Mouse (Mus musculus) CH12.LX (cell line): ENCODE measurements at regions not wholly inside any gene's neighbourhood (a gene's known extent, or its start where the extent isn't known, plus 50 kb on each side); places are given as distances from the start of the nearest gene placed in this dataset.

ENCODE experiments used
- DNase-seq: peaks from one replicate; pipeline ENCODE4 v3.0.0-alpha.2; 2013; ENCODE audit errors: extremely low read depth
- H3K27ac ChIP-seq: 2 replicates; pipeline ENCODE4 v1.5.1; 2012; ENCODE audit warnings: low read depth, mild to moderate bottlenecking, control low read depth, moderate library complexity; ENCODE audit not compliant: insufficient read depth
- H3K27me3 ChIP-seq: replicated peaks from 2 replicates; pipeline ENCODE3; 2012; ENCODE audit warnings: inconsistent platforms
- H3K36me3 ChIP-seq, 2 experiments: replicated peaks in 1 of 2; 2 replicates each; pipeline versions ENCODE3 to v1.6.1; 2012; ENCODE audit warnings: inconsistent platforms in 1 of 2, low read length in 1 of 2, mild to moderate bottlenecking in 1 of 2, mixed read lengths in 1 of 2, moderate library complexity in 1 of 2; ENCODE audit not compliant: control insufficient read depth in 1 of 2, insufficient read depth in 1 of 2
- H3K4me1 ChIP-seq, 2 experiments: 2 replicates each; pipeline ENCODE4 v1.6.1; 2012; ENCODE audit warnings: inconsistent platforms in 1 of 2, moderate library complexity in 1 of 2; ENCODE audit not compliant: insufficient read depth in 2 of 2, control insufficient read depth in 1 of 2
- H3K4me2 ChIP-seq: 2 replicates; pipeline ENCODE4 v1.6.1; 2012; ENCODE audit warnings: low read depth, mild to moderate bottlenecking, control low read depth; ENCODE audit not compliant: poor library complexity, insufficient read depth, severe bottlenecking
- H3K4me3 ChIP-seq, 3 experiments: fragments of 150-350 bp in 1 of 3; sonication (generic) in 1 of 3; replicated peaks in 1 of 3; 2 replicates each; pipeline versions ENCODE3 to v1.5.1; 2011 to 2012; ENCODE audit warnings: low read depth in 2 of 3, low read length in 2 of 3, mild to moderate bottlenecking in 2 of 3, moderate library complexity in 2 of 3, control low read depth in 1 of 3, improper control_type of control experiment in 1 of 3, inconsistent platforms in 1 of 3, mixed read lengths in 1 of 3; ENCODE audit not compliant: poor library complexity in 1 of 3
- H3K79me2 ChIP-seq: replicated peaks from 2 replicates; pipeline ENCODE4 v1.6.1; 2012; ENCODE audit warnings: mild to moderate bottlenecking, moderate library complexity; ENCODE audit not compliant: control insufficient read depth, poor library complexity, insufficient read depth, severe bottlenecking; ENCODE audit errors: extremely low read depth
- H3K9ac ChIP-seq: 2 replicates; pipeline ENCODE4 v1.6.1; 2012; ENCODE audit warnings: low read depth, mild to moderate bottlenecking, control low read depth, moderate library complexity; ENCODE audit not compliant: insufficient read depth
- H3K9me3 ChIP-seq: replicated peaks from 2 replicates; pipeline ENCODE3; 2012; ENCODE audit warnings: low read length, inconsistent platforms, mixed read lengths
- BHLHE40 ChIP-seq: IDR thresholded peaks from 2 replicates; pipeline ENCODE4 v1.6.1; 2011; ENCODE audit warnings: mild to moderate bottlenecking, low read depth, low read length, improper control_type of control experiment
- CHD1 ChIP-seq: IDR thresholded peaks from 2 replicates; pipeline ENCODE4 v1.6.1; 2012; ENCODE audit warnings: low read depth, low read length, improper control_type of control experiment, inconsistent platforms
- CHD2 ChIP-seq: IDR thresholded peaks from 2 replicates; pipeline ENCODE4 v1.6.1; 2011; ENCODE audit warnings: low read length, improper control_type of control experiment
- CTCF ChIP-seq, 2 experiments: IDR thresholded peaks in 1 of 2; conservative IDR thresholded peaks in 1 of 2; 2 replicates each; pipeline ENCODE4 v1.5.1; 2011 to 2012; ENCODE audit warnings: low read depth in 2 of 2, low read length in 2 of 2, improper control_type of control experiment in 1 of 2, inconsistent platforms in 1 of 2, mild to moderate bottlenecking in 1 of 2, moderate library complexity in 1 of 2
- E2F4 ChIP-seq: IDR thresholded peaks from 2 replicates; pipeline ENCODE4 v1.6.1; 2011; ENCODE audit warnings: low read depth, low read length, improper control_type of control experiment; ENCODE audit not compliant: insufficient replicate concordance
- ELF1 ChIP-seq: IDR thresholded peaks from 2 replicates; pipeline ENCODE4 v1.6.1; 2014; ENCODE audit warnings: low read depth, mild to moderate bottlenecking, inconsistent platforms, low read length, improper control_type of control experiment
- ETS1 ChIP-seq: conservative IDR thresholded peaks from 2 replicates; pipeline ENCODE4 v1.6.1; 2012; ENCODE audit warnings: low read depth, mild to moderate bottlenecking, inconsistent platforms, low read length, improper control_type of control experiment, moderate library complexity
- GABPA ChIP-seq: IDR thresholded peaks from 2 replicates; pipeline ENCODE4 v1.6.1; 2012; ENCODE audit warnings: low read depth, low read length, improper control_type of control experiment, inconsistent platforms; ENCODE audit not compliant: insufficient replicate concordance
- HCFC1 ChIP-seq: IDR thresholded peaks from 2 replicates; pipeline ENCODE4 v1.6.1; 2012; ENCODE audit warnings: low read depth, mild to moderate bottlenecking, inconsistent platforms, low read length, improper control_type of control experiment
- JUN ChIP-seq: IDR thresholded peaks from 2 replicates; pipeline ENCODE4 v1.6.1; 2011; ENCODE audit warnings: low read depth, mild to moderate bottlenecking, low read length, improper control_type of control experiment, moderate library complexity; ENCODE audit not compliant: insufficient read depth
- JUND ChIP-seq: conservative IDR thresholded peaks from 2 replicates; pipeline ENCODE4 v1.6.1; 2011; ENCODE audit warnings: low read depth, low read length, improper control_type of control experiment
- MEF2A ChIP-seq: IDR thresholded peaks from 2 replicates; pipeline ENCODE4 v1.6.1; 2014; ENCODE audit warnings: low read depth, mild to moderate bottlenecking, inconsistent platforms, low read length, improper control_type of control experiment, borderline replicate concordance
- NRF1 ChIP-seq: IDR thresholded peaks from 2 replicates; pipeline ENCODE4 v1.6.1; 2014; ENCODE audit warnings: low read depth, mild to moderate bottlenecking, inconsistent platforms, low read length, improper control_type of control experiment, moderate library complexity
- POLR2A ChIP-seq: IDR thresholded peaks from 2 replicates; pipeline ENCODE4 v1.6.1; 2011; ENCODE audit warnings: low read depth, mild to moderate bottlenecking, improper control_type of control experiment, low read length
- RAD21 ChIP-seq: IDR thresholded peaks from 2 replicates; pipeline ENCODE4 v1.6.1; 2011; ENCODE audit warnings: low read depth, mild to moderate bottlenecking, low read length, improper control_type of control experiment, moderate library complexity
- SMC3 ChIP-seq: IDR thresholded peaks from 2 replicates; pipeline ENCODE4 v1.6.1; 2011; ENCODE audit warnings: low read depth, low read length, improper control_type of control experiment
- ZC3H11A ChIP-seq: IDR thresholded peaks from 2 replicates; pipeline ENCODE4 v1.6.1; 2012; ENCODE audit warnings: low read depth, mild to moderate bottlenecking, inconsistent platforms, low read length, improper control_type of control experiment
- dilution Hi-C: fragments of 300-500 bp; cut with MboI; formaldehyde crosslinking; loops from 2 replicates; pipeline ENCODE4 v1.14.3; 2020; ENCODE audit warnings: low sequenced_read_pairs; ENCODE audit not compliant: extremely low pct_unique_long_range_greater_than_20kb, extremely low pct_ligation_motif_present
- in situ Hi-C: fragments of 300-500 bp; cut with MboI; formaldehyde crosslinking; loops from 3 replicates; pipeline ENCODE4 v1.14.3; 2019; ENCODE audit warnings: low sequenced_read_pairs, low pct_ligation_motif_present, low pct_unique_long_range_greater_than_20kb, mixed read lengths

DNA sequence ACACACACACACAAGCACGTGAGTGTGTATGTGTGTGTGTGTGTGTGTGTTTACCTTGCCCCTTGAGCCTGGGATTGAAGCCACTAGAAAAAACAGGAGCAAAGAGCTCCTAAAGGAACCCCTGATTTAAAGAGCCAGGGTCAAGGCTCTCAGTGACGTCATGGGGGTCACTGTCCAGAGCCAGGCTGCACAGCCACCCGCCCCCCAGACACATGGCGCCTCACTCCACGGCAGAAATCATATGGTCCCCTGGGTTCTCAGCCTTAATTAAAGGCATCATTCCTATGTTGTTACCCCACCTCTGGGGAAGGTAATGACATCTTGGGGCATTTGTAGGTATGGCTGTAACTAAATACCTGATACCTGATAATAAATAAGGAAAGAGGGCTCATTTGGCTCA lies 224.9 kb upstream of the Irx5 start:
- dilution Hi-C loops (no loop called here), in situ Hi-C loops (no loop called here)
- no peak for DNase-seq
- H3K27ac ChIP-seq: no peak overlapping the region
- H3K4me2 ChIP-seq: no peak overlapping the region
- no peak overlapping the region for H3K4me3 ChIP-seq
- no peaks in the 10 kb centered on the region for H3K27me3 ChIP-seq
- H3K9ac ChIP-seq: no peak overlapping the region
- no peaks in the 10 kb centered on the region for H3K36me3 ChIP-seq
- no peak for TF ChIP-seq JUN
- TF ChIP-seq, all 38 proteins: peak for 0
- Histone ChIP-seq H3K9me3 (peaks cover 76% of the 10 kb centered on the region), H3K4me1 (no peaks in the 10 kb centered on the region), H3K79me2 (no peaks in the 10 kb centered on the region)

DNA sequence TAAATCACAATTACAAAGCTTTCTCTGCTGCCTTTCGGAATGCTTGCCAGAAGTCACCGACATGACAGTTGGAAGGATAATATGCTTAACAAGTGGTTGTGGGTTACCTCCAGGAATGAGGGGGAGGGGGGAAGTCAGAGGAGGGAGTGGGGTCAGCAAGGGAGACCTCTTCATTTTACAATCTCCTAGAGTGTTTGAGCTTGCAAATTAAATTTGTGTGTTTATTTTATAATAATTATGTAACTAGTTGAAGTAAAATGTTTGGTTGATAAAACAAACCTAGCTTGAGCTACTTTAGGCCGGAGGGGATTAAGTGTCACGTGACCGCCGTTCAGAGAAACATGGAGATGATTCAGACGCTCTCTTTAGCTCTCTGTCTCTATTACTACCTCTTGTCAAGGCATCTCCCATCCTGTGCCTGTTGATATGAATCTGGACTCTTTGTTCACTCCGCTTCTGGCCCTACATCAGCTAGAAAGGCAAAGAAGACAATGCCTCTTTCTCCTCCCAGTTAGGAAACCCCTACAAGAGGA lies 227.3 kb upstream of the Irx5 start:
- no peak for DNase-seq
- Histone ChIP-seq H3K27ac (no peak overlapping the region), H3K9me3 (peaks cover 77% of the 10 kb centered on the region), H3K4me2 (no peak overlapping the region), H3K27me3 (no peaks in the 10 kb centered on the region), H3K4me3 (no peak overlapping the region), H3K79me2 (no peaks in the 10 kb centered on the region), H3K9ac (no peak overlapping the region), H3K36me3 (no peaks in the 10 kb centered on the region), H3K4me1 (no peaks in the 10 kb centered on the region)
- dilution Hi-C loops (no loop called here), in situ Hi-C loops (no loop called here)
- no peak for TF ChIP-seq HCFC1
- no peak for TF ChIP-seq BHLHE40
- no peak for TF ChIP-seq MEF2A
- no peak for TF ChIP-seq ZC3H11A
- no peak for TF ChIP-seq JUND
- TF ChIP-seq CHD2: no peak
- TF ChIP-seq ELF1: no peak
- TF ChIP-seq ETS1: no peak
- no peak for TF ChIP-seq POLR2A
- TF ChIP-seq GABPA: no peak
- TF ChIP-seq CHD1: no peak
- no peak for TF ChIP-seq E2F4
- TF ChIP-seq CTCF (conservative IDR thresholded peaks at IDR 0.05 in 1 of 2, IDR thresholded peaks at IDR 0.05 in 1 of 2; ENCODE audit: low read depth in 2 of 2, low read length in 2 of 2): no peak
- no peak for TF ChIP-seq NRF1
- no peak for TF ChIP-seq RAD21
- no peak for TF ChIP-seq SMC3
